9 mouse cellular contexts compared by ENCODE assay signal in genomic region chr6:91839010-91839871, GRCm38 (mm10). TPM values are rescaled to one million over a fixed set of nuclear protein-coding genes. Genes with fewer than 3 reads are reported as not detected.
DNase-seq lines count a peak whose midpoint lies in the region; ATAC-seq and TF ChIP-seq lines count a peak whose summit lies in the region.
"Had no signal": no experiment of that assay in that cellular context is flagged by ENCODE, and none has a peak within 500 bp of the region (broad histone marks: within the 10 kb centered on the region; RNA-seq: fewer than 3 reads in every experiment).

No protein-coding gene starts in this region.

- no peaks in the 10 kb centered on the region for H3K9me3 ChIP-seq in embryonic facial prominence, embryonic 11.5 days (replicated peaks; ENCODE audit: control insufficient read depth, low read length)
- no peaks in the 10 kb centered on the region for H3K9me3 ChIP-seq in heart, embryonic 10.5 days
- H3K9me3 ChIP-seq: megakaryocyte, embryonic 14.5 days had no signal

- no peak overlapping the region for H3K27ac ChIP-seq in thymus, adult 2 months (ENCODE audit: control insufficient read depth, insufficient read depth, low read length)
- H3K27ac ChIP-seq in embryonic facial prominence, embryonic 11.5 days (replicated peaks; ENCODE audit: low read depth, low read length) = no peak overlapping the region
- H3K27ac ChIP-seq in heart, embryonic 10.5 days = no peak overlapping the region
- peak overlapping the region; percentile 21 for H3K27ac ChIP-seq in layer of hippocampus, adult 2 months

- H3K4me2 ChIP-seq in embryonic facial prominence, embryonic 11.5 days (ENCODE audit: low read depth, low read length) = no peak overlapping the region

- TF ChIP-seq POLR2A in thymus, adult 2 months (IDR thresholded peaks at IDR 0.05; ENCODE audit: control insufficient read depth, extremely low read depth, insufficient read depth, low read length, poor library complexity) = no peak

- H3K9ac ChIP-seq in embryonic facial prominence, embryonic 11.5 days (replicated peaks; ENCODE audit: low read length) = no peak overlapping the region

- no peak overlapping the region for H3K4me3 ChIP-seq in thymus, adult 2 months (ENCODE audit: control insufficient read depth, insufficient read depth, low read length)
- no peak overlapping the region for H3K4me3 ChIP-seq in embryonic facial prominence, embryonic 11.5 days (ENCODE audit: low read depth, low read length)
- no peak overlapping the region for H3K4me3 ChIP-seq in heart, embryonic 10.5 days
- H3K4me3 ChIP-seq in layer of hippocampus, adult 2 months = peak overlapping the region; percentile 45
- H3K4me3 ChIP-seq: megakaryocyte, embryonic 14.5 days had no signal

- DNase-seq in thymus, adult 2 months = peak; percentile 30
- no peak for DNase-seq in thymus, adult 18-20 months
- DNase-seq in embryonic facial prominence, embryonic 11.5 days (ENCODE audit: low spot score) = peak; percentile 87
- DNase-seq in heart, embryonic 10.5 days (ENCODE audit: low spot score) = peak; percentile 88
- peak; percentile 52 to 66 for DNase-seq in layer of hippocampus, adult 2 months (ENCODE audit: low spot score in 2 of 2)
- DNase-seq in lung, postnatal 14 days = peak; percentile 75
- DNase-seq in retina, embryonic 14.5 days (ENCODE audit: low spot score) = peak; percentile 80

- peak; percentile 53; the same call in 1 of the 2 replicates for ATAC-seq in embryonic facial prominence, embryonic 11.5 days (replicated peaks; ENCODE audit: insufficient number of reproducible peaks, low FRiP score, low TSS enrichment, low read depth)
- ATAC-seq in inflammation-experienced regulatory T-cells, adult 6 months = no peak

- no peaks in the 10 kb centered on the region for H3K4me1 ChIP-seq in thymus, adult 2 months (replicated peaks; ENCODE audit: control insufficient read depth, insufficient read depth, low read length)
- peaks cover 7% of the 10 kb centered on the region; the same call in 1 of the 2 replicates for H3K4me1 ChIP-seq in embryonic facial prominence, embryonic 11.5 days (ENCODE audit: control insufficient read depth, insufficient read depth, low read length)
- peaks cover 11% of the 10 kb centered on the region for H3K4me1 ChIP-seq in heart, embryonic 10.5 days

- TF ChIP-seq CTCF in thymus, adult 2 months (IDR thresholded peaks at IDR 0.05; ENCODE audit: borderline replicate concordance, control insufficient read depth, extremely low read depth, insufficient read depth, low read length, poor library complexity) = no peak
- TF ChIP-seq CTCF in layer of hippocampus, adult 2 months (conservative IDR thresholded peaks at IDR 0.05) = no peak

- H3K36me3 ChIP-seq in thymus, adult 2 months (ENCODE audit: control insufficient read depth, insufficient read depth, low read length) = no peaks in the 10 kb centered on the region
- H3K36me3 ChIP-seq in embryonic facial prominence, embryonic 11.5 days (replicated peaks; ENCODE audit: control insufficient read depth, insufficient read depth, low read depth, low read length) = no peaks in the 10 kb centered on the region
- H3K36me3 ChIP-seq in heart, embryonic 10.5 days = no peaks in the 10 kb centered on the region

- peaks cover 4% of the 10 kb centered on the region; the same call in 1 of the 2 replicates for H3K27me3 ChIP-seq in thymus, adult 2 months (ENCODE audit: control insufficient read depth, insufficient read depth, low read length)
- peaks cover 26% of the 10 kb centered on the region for H3K27me3 ChIP-seq in embryonic facial prominence, embryonic 11.5 days (ENCODE audit: control insufficient read depth, insufficient read depth, low read length)
- H3K27me3 ChIP-seq in heart, embryonic 10.5 days (ENCODE audit: insufficient read depth, poor library complexity, severe bottlenecking) = peaks cover 63% of the 10 kb centered on the region

- 21% methylated on average over 23 of the region's 23 CpGs for WGBS in thymus, adult 2 months
- 12% methylated on average over 23 of the region's 23 CpGs for WGBS in embryonic facial prominence, embryonic 11.5 days
- WGBS in heart, embryonic 10.5 days = 10% methylated on average over 23 of the region's 23 CpGs

RNA-seq across cellular contexts. Expression of gene Grip2, which starts 12.2 kb away (rescaled TPM):
- polyA plus RNA-seq in thymus, adult 2 months (2012; rRNA removed) = 0.46 and 1.4 TPM in 2 replicates
- polyA plus RNA-seq in embryonic facial prominence, embryonic 11.5 days (2014; fragmentation: Nextera tagmentation; extraction: Ambion mirVana) = 0.06 and 0.14 TPM in 2 replicates
- 5.6 and 9.4 TPM in 2 replicates for polyA plus RNA-seq in heart, embryonic 10.5 days (2016; fragmentation: Nextera tagmentation; extraction: Ambion mirVana)
- 1 to 10 TPM; 7.1 to 9.9 TPM for total RNA-seq in layer of hippocampus, adult 2 months (2021)
- polyA plus RNA-seq in inflammation-experienced regulatory T-cells, adult 6 months (2017; shearing (Covaris generic)) = under 1 TPM; 0.06 to 0.41 (median 0.21) TPM

RNA-seq across cellular contexts. Expression of gene Ccdc174, which starts 38.6 kb away (rescaled TPM):
- 7.2 and 7.8 TPM in 2 replicates for polyA plus RNA-seq in thymus, adult 2 months (2012; rRNA removed)
- 49.0 and 52.1 TPM in 2 replicates for polyA plus RNA-seq in embryonic facial prominence, embryonic 11.5 days (2014; fragmentation: Nextera tagmentation; extraction: Ambion mirVana)
- 22.1 and 26.2 TPM in 2 replicates for polyA plus RNA-seq in heart, embryonic 10.5 days (2016; fragmentation: Nextera tagmentation; extraction: Ambion mirVana)
- 10 to 100 TPM; 23.7 to 24.0 TPM for total RNA-seq in layer of hippocampus, adult 2 months (2021)
- 10 to 100 TPM; 49.5 to 54.7 (median 50.6) TPM for polyA plus RNA-seq in inflammation-experienced regulatory T-cells, adult 6 months (2017; shearing (Covaris generic))

Comparison
In these comparisons a context has a peak if more than half of its experiments do, and no peak if none do; other contexts are left out.
1. DNase-seq: peak in thymus, adult 2 months (single experiment), embryonic facial prominence, embryonic 11.5 days (single experiment), heart, embryonic 10.5 days (single experiment), layer of hippocampus, adult 2 months (2 of 2), lung, postnatal 14 days (single experiment) and retina, embryonic 14.5 days (single experiment); none in thymus, adult 18-20 months (0 of 2).